In genomic region chr15:91172193-91172592, GRCm38 (mm10) we compare ENCODE assay signal across 14 mouse cellular contexts. TPM values are rescaled to one million over a fixed set of nuclear protein-coding genes. Genes with fewer than 3 reads are reported as not detected.
DNase-seq lines count a peak whose midpoint lies in the region; ATAC-seq and TF ChIP-seq lines count a peak whose summit lies in the region.
"Had no signal": no experiment of that assay in that cellular context is flagged by ENCODE, and none has a peak within 500 bp of the region (broad histone marks: within the 10 kb centered on the region; RNA-seq: fewer than 3 reads in every experiment).

No protein-coding gene starts in this region.

- WGBS in forebrain, embryonic 14.5 days = 54% methylated on average over 4 of the region's 4 CpGs
- 72% methylated on average over 4 of the region's 4 CpGs for WGBS in forebrain, embryonic 11.5 days
- WGBS in liver, postnatal 0 days (ENCODE audit: insufficient replicate concordance) = 68% methylated on average over 4 of the region's 4 CpGs

- TF ChIP-seq CTCF in liver, postnatal 0 days (IDR thresholded peaks at IDR 0.05; ENCODE audit: low read depth) = no peak

- TF ChIP-seq EP300 in liver, postnatal 0 days (IDR thresholded peaks at IDR 0.05; ENCODE audit: low read depth) = 0 out of 2 replicates have a peak, but pooled peaks have one; percentile 30

- no peak overlapping the region for H3K4me3 ChIP-seq in forebrain, embryonic 14.5 days (ENCODE audit: low read depth, low read length)
- no peak overlapping the region for H3K4me3 ChIP-seq in forebrain, embryonic 11.5 days (ENCODE audit: low read depth, low read length)
- no peak overlapping the region for H3K4me3 ChIP-seq in liver, postnatal 0 days (ENCODE audit: low read depth, low read length)
- H3K4me3 ChIP-seq: embryonic facial prominence, embryonic 15.5 days had no signal

- ATAC-seq in forebrain, embryonic 14.5 days = no peak
- no peak for ATAC-seq in forebrain, embryonic 11.5 days (replicated peaks; ENCODE audit: low FRiP score)
- peak; percentile 47; the same call in 1 of the 2 replicates for ATAC-seq in liver, postnatal 0 days

- H3K9ac ChIP-seq in forebrain, embryonic 14.5 days (ENCODE audit: low read length) = no peak overlapping the region
- H3K9ac ChIP-seq in forebrain, embryonic 11.5 days (ENCODE audit: low read length) = no peak overlapping the region
- no peak overlapping the region for H3K9ac ChIP-seq in liver, postnatal 0 days (replicated peaks)
- H3K9ac ChIP-seq: embryonic facial prominence, embryonic 15.5 days had no signal

- H3K4me1 ChIP-seq in forebrain, embryonic 14.5 days (ENCODE audit: control insufficient read depth, insufficient read depth, low read length) = peaks cover 12% of the 10 kb centered on the region; the same call in 1 of the 2 replicates
- H3K4me1 ChIP-seq in forebrain, embryonic 11.5 days (replicated peaks; ENCODE audit: control insufficient read depth, insufficient read depth, low read length) = no peaks in the 10 kb centered on the region
- peaks cover 6% of the 10 kb centered on the region; the same call in 1 of the 2 replicates for H3K4me1 ChIP-seq in liver, postnatal 0 days (ENCODE audit: insufficient read depth)

- H3K27ac ChIP-seq in forebrain, embryonic 14.5 days (ENCODE audit: low read depth, low read length) = peak overlapping the region; percentile 9; the same call in 1 of the 2 replicates
- no peak overlapping the region for H3K27ac ChIP-seq in forebrain, embryonic 11.5 days (ENCODE audit: low read depth, low read length)
- H3K27ac ChIP-seq in liver, postnatal 0 days (ENCODE audit: low read depth) = peak overlapping the region; percentile 18
- H3K27ac ChIP-seq: embryonic facial prominence, embryonic 15.5 days had no signal

- no peak overlapping the region for H3K4me2 ChIP-seq in forebrain, embryonic 14.5 days (ENCODE audit: low read length)
- H3K4me2 ChIP-seq in forebrain, embryonic 11.5 days (ENCODE audit: low read depth, low read length, severe bottlenecking) = no peak overlapping the region
- H3K4me2 ChIP-seq in liver, postnatal 0 days (ENCODE audit: low read depth, low read length) = no peak overlapping the region
- H3K4me2 ChIP-seq: embryonic facial prominence, embryonic 15.5 days had no signal

- 0 out of 2 replicates have a peak, but pooled peaks cover 4% of the 10 kb centered on the region for H3K36me3 ChIP-seq in forebrain, embryonic 14.5 days (ENCODE audit: control insufficient read depth, insufficient read depth, low read length)
- H3K36me3 ChIP-seq in forebrain, embryonic 11.5 days (ENCODE audit: control insufficient read depth, insufficient read depth, low read length) = no peaks in the 10 kb centered on the region; the same call in 1 of the 2 replicates
- H3K36me3 ChIP-seq in liver, postnatal 0 days (replicated peaks; ENCODE audit: insufficient read depth, low read length) = peaks cover 11% of the 10 kb centered on the region
- H3K36me3 ChIP-seq: embryonic facial prominence, embryonic 15.5 days had no signal

- no peaks in the 10 kb centered on the region for H3K9me3 ChIP-seq in forebrain, embryonic 14.5 days (replicated peaks; ENCODE audit: control insufficient read depth, low read length)
- H3K9me3 ChIP-seq in forebrain, embryonic 11.5 days (ENCODE audit: control insufficient read depth, low read length) = no peaks in the 10 kb centered on the region
- no peaks in the 10 kb centered on the region for H3K9me3 ChIP-seq in liver, postnatal 0 days (ENCODE audit: low read length)
- H3K9me3 ChIP-seq: embryonic facial prominence, embryonic 15.5 days had no signal

- no peak for DNase-seq in forebrain, embryonic 14.5 days (ENCODE audit: low spot score)
- DNase-seq in forebrain, embryonic 11.5 days (ENCODE audit: low spot score) = no peak
- peak; percentile 33 to 60 for DNase-seq in lung, adult 18-20 months
- no peak for DNase-seq in lung, postnatal 14 days
- no peak for DNase-seq in liver, postnatal 0 days
- no peak for DNase-seq in cerebellum, adult 11 months
- no peak for DNase-seq in spleen, adult 18-20 months
- no peak for DNase-seq in urinary bladder, adult 2 months (ENCODE audit: low spot score)
- DNase-seq: right cerebral cortex, adult 18-20 months had no signal

- H3K27me3 ChIP-seq in forebrain, embryonic 14.5 days (replicated peaks; ENCODE audit: control insufficient read depth, insufficient read depth, low read length) = no peaks in the 10 kb centered on the region
- H3K27me3 ChIP-seq in forebrain, embryonic 11.5 days (ENCODE audit: control insufficient read depth, insufficient read depth, low read length) = no peaks in the 10 kb centered on the region
- no peaks in the 10 kb centered on the region for H3K27me3 ChIP-seq in liver, postnatal 0 days (ENCODE audit: insufficient read depth, low read length)
- H3K27me3 ChIP-seq: embryonic facial prominence, embryonic 15.5 days had no signal

RNA-seq across cellular contexts. Expression of gene Abcd2, which starts 19.4 kb away (rescaled TPM):
- 16.5 and 17.7 TPM in 2 replicates for polyA plus RNA-seq in forebrain, embryonic 14.5 days (2014; fragmentation: Nextera tagmentation; extraction: Ambion mirVana)
- 22.4 and 25.3 TPM in 2 replicates for polyA plus RNA-seq in forebrain, embryonic 11.5 days (2014; fragmentation: Nextera tagmentation; extraction: Ambion mirVana)
- polyA plus RNA-seq in liver, postnatal 0 days (2015; fragmentation: Nextera tagmentation; extraction: Ambion mirVana) = 49.7 and 55.2 TPM in 2 replicates
- 5.6 and 7.4 TPM in 2 replicates for polyA plus RNA-seq in urinary bladder, adult 2 months (2012; rRNA removed)

RNA-seq across cellular contexts. Expression of gene CN725425, which starts 27.1 kb away (rescaled TPM):
- not detected in 2 replicates for polyA plus RNA-seq in forebrain, embryonic 14.5 days (2014; fragmentation: Nextera tagmentation; extraction: Ambion mirVana)
- 0.12 TPM in 1 of 2 replicates, not detected in the other for polyA plus RNA-seq in forebrain, embryonic 11.5 days (2014; fragmentation: Nextera tagmentation; extraction: Ambion mirVana)
- polyA plus RNA-seq in liver, postnatal 0 days (2015; fragmentation: Nextera tagmentation; extraction: Ambion mirVana) = 0.07 TPM in 1 of 2 replicates, not detected in the other
- polyA plus RNA-seq in urinary bladder, adult 2 months (2012; rRNA removed) = not detected in 2 replicates
- polyA plus RNA-seq: embryonic facial prominence, embryonic 15.5 days; heart, embryonic 14.5 days; large intestine, adult 2 months; limb, embryonic 11.5 days; stomach, embryonic 16.5 days had no signal

Comparison
In these comparisons a context has a peak if more than half of its experiments do, and no peak if none do; other contexts are left out.
1. DNase-seq: peak in lung, adult 18-20 months (2 of 2); none in forebrain, embryonic 14.5 days (single experiment), forebrain, embryonic 11.5 days (single experiment), lung, postnatal 14 days (single experiment), liver, postnatal 0 days (single experiment), cerebellum, adult 11 months (single experiment), spleen, adult 18-20 months (0 of 2) and urinary bladder, adult 2 months (single experiment).